Mouse (Mus musculus) stomach, postnatal 0 days (tissue): ENCODE data around the gene Neu4. TPM values are rescaled to one million over a fixed set of nuclear protein-coding genes. Genes with fewer than 3 reads are reported as not detected.
"Not testable (repeated sequence)": the region's sequence is repeated elsewhere in the genome, so short reads cannot be mapped to it uniquely, and the experiment has no call there.

Experiments
- ATAC-seq: fragments of 200-750 bp; cut with Nextera tagmentation; 2 replicates; pipeline ENCODE4 v1.8.0; 2017; ENCODE audit not compliant: low FRiP score, low TSS enrichment
- DNase-seq: peaks from one replicate; pipeline ENCODE4 v3.0.0-alpha.2; 2016; ENCODE audit warnings: low spot score
- H3K27ac ChIP-seq: fragments of 300-500 bp; sonication (generic); replicated peaks from 2 replicates; pipeline ENCODE4 v1.5.1; 2014; ENCODE audit warnings: mild to moderate bottlenecking, control low read depth
- H3K27me3 ChIP-seq: fragments of 300-500 bp; sonication (generic); 2 replicates; pipeline ENCODE4 v1.6.1; 2014; ENCODE audit warnings: low read length; ENCODE audit not compliant: control insufficient read depth, insufficient read depth
- H3K36me3 ChIP-seq: fragments of 300-500 bp; sonication (generic); 2 replicates; pipeline ENCODE4 v1.6.1; 2014; ENCODE audit warnings: low read length, mixed read lengths; ENCODE audit not compliant: control insufficient read depth, insufficient read depth
- H3K4me1 ChIP-seq: fragments of 300-500 bp; sonication (generic); replicated peaks from 2 replicates; pipeline ENCODE4 v1.6.1; 2014; ENCODE audit warnings: antibody characterized with exemption; ENCODE audit not compliant: control insufficient read depth, insufficient read depth
- H3K4me2 ChIP-seq: fragments of 300-500 bp; sonication (generic); replicated peaks from 2 replicates; pipeline ENCODE4 v1.6.1; 2014; ENCODE audit warnings: low read depth, mild to moderate bottlenecking, control low read depth, moderate library complexity
- H3K4me3 ChIP-seq: fragments of 300-500 bp; sonication (generic); 2 replicates; pipeline ENCODE4 v1.5.1; 2014; ENCODE audit warnings: low read depth, low read length, control low read depth
- H3K9ac ChIP-seq: fragments of 300-500 bp; sonication (generic); 2 replicates; pipeline ENCODE4 v1.6.1; 2014; ENCODE audit warnings: mild to moderate bottlenecking, low read length, control low read depth, mixed read lengths
- H3K9me3 ChIP-seq: fragments of 300-500 bp; sonication (generic); 2 replicates; pipeline ENCODE4 v1.6.1; 2016; ENCODE audit warnings: low read length; ENCODE audit not compliant: control insufficient read depth
- CTCF ChIP-seq: IDR thresholded peaks from 2 replicates; pipeline ENCODE4 v1.5.1; 2016; ENCODE audit warnings: antibody characterized with exemption, low read depth, mild to moderate bottlenecking, moderate library complexity
- EP300 ChIP-seq: optimal IDR thresholded peaks from 2 replicates; pipeline ENCODE3; 2016; ENCODE audit warnings: antibody characterized with exemption
- WGBS: fragments of 180-500 bp; shearing (Covaris S2); extraction: QIAGEN DNeasy Blood & Tissue Kit; methylation state at CpG from one replicate; pipeline ENCODE4 v1.1.7; 2014; 5-methylcytosine and 5-hydroxymethylcytosine counted together
- polyA plus RNA-seq: library from polyadenylated mRNA; unstranded; fragments of >200 nt; fragmentation: Nextera tagmentation; extraction: Ambion mirVana; gene quantifications from 2 replicates; pipeline ENCODE4 v1.2.1, GENCODE M21; 2015

The Neu4 gene
- polyA plus RNA-seq, 1 experiment from 2014 or later: not detected

GRCm38 (mm10) chr1:93991491-93991890, 28.8 kb upstream of the Neu4 start:
- not testable (repeated sequence) for H3K27me3 ChIP-seq, H3K4me2 ChIP-seq, ATAC-seq, H3K9ac ChIP-seq, H3K4me3 ChIP-seq, H3K9me3 ChIP-seq, H3K36me3 ChIP-seq, DNase-seq, H3K27ac ChIP-seq, H3K4me1 ChIP-seq
- whole genome bisulfite sequencing: 81% methylated on average over 3 of the region's 3 CpGs

GRCm38 (mm10) chr1:94001023-94001422, 19.2 kb upstream of the Neu4 start:
- no peak for TF ChIP-seq EP300
- no peak for TF ChIP-seq CTCF
- WGBS: 82% methylated on average over 2 of the region's 2 CpGs

DNA sequence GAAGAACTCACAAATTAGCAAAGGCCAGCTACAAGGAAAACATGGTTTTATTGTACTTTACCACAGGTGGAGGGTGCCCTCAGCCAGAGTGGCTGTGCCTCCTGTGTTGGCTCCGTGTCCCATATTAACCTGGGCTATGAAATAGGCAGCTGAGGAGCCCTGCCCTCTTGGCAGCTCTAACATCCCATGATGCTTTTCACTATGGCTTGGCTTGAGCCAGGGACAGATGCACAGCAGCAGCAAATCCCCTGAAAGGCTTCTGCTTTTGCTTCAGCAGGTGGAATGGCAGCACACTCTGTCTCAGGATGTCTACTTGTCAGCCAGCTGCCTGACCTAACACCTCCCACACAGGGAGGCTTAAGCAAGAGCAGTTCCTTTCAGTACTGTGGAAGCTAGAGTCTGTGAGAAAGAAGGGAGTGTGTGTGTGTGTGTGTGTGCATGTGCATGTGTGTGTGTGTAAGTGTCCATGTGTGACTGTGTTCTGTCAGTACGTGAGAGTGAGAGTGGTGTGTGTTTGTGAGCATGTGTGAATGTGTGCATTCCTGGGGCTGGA, 14.2 kb upstream of the Neu4 start:
- 58% methylated on average over 2 of the region's 2 CpGs for WGBS
- H3K4me3 ChIP-seq, H3K27me3 ChIP-seq, H3K9me3 ChIP-seq, H3K4me1 ChIP-seq, H3K9ac ChIP-seq, H3K36me3 ChIP-seq, H3K4me2 ChIP-seq, H3K27ac ChIP-seq, DNase-seq: not testable (repeated sequence)
- peak; percentile 59; the same call in 1 of the 2 replicates for ATAC-seq

More at GRCm38 (mm10) chr1:94001023-94001422, 19.2 kb upstream of the Neu4 start:
- no peak overlapping the region for H3K4me3 ChIP-seq
- no peaks in the 10 kb centered on the region for H3K27me3 ChIP-seq
- H3K4me2 ChIP-seq: no peak overlapping the region
- H3K36me3 ChIP-seq: no peaks in the 10 kb centered on the region
- no peak overlapping the region for H3K27ac ChIP-seq
- no peaks in the 10 kb centered on the region for H3K9me3 ChIP-seq
- DNase-seq (no peak), ATAC-seq (no peak)
- H3K9ac ChIP-seq: no peak overlapping the region
- H3K4me1 ChIP-seq: no peaks in the 10 kb centered on the region

- not testable (repeated sequence) for H3K4me2 ChIP-seq, H3K27me3 ChIP-seq, H3K4me1 ChIP-seq, ATAC-seq, H3K27ac ChIP-seq, H3K4me3 ChIP-seq, H3K9me3 ChIP-seq, H3K36me3 ChIP-seq, H3K9ac ChIP-seq, DNase-seq
- 76% methylated on average over 15 of the region's 19 CpGs for WGBS
These were observed 11.4 kb upstream of the Neu4 start for GRCm38 (mm10) chr1:94008826-94009225.

DNA sequence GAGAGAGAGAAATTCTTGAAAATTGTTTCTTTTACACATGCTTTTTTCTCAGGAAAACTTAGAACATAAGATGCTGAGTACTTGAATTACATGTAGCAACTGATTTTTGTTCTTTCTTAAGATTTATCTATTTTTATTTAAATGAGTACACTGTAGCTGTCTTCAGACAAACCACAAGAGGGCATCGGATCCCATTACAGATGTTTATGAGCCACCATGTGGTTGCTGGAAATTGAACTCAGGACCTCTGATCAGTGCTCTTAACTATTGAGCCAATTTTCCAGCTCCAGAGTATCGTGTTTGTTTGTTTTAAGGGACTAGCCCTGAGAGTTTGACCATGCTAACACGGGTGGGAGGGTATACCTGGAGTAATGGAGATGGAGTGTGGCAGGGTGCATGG, 8.6 kb upstream of the Neu4 start:
- Histone ChIP-seq H3K4me2 (no peak overlapping the region), H3K4me3 (no peak overlapping the region), H3K36me3 (no peaks in the 10 kb centered on the region), H3K27me3 (no peaks in the 10 kb centered on the region), H3K9ac (no peak overlapping the region), H3K9me3 (no peaks in the 10 kb centered on the region), H3K27ac (no peak overlapping the region), H3K4me1 (no peaks in the 10 kb centered on the region)
- ATAC-seq (no peak), DNase-seq (no peak)
- 58% methylated on average over 3 of the region's 3 CpGs for WGBS
- TF ChIP-seq EP300 (no peak), CTCF (peak; percentile 43)

- no peak overlapping the region for H3K4me2 ChIP-seq
- no peaks in the 10 kb centered on the region for H3K36me3 ChIP-seq
- DNase-seq (no peak), ATAC-seq (no peak)
- H3K4me1 ChIP-seq: no peaks in the 10 kb centered on the region
- H3K9ac ChIP-seq: no peak overlapping the region
- no peak for TF ChIP-seq EP300
- TF ChIP-seq CTCF: no peak
- no peak overlapping the region for H3K27ac ChIP-seq
- H3K27me3 ChIP-seq: no peaks in the 10 kb centered on the region
- 74% methylated on average over 12 of the region's 12 CpGs for WGBS
- H3K9me3 ChIP-seq: no peaks in the 10 kb centered on the region
- no peak overlapping the region for H3K4me3 ChIP-seq
These were observed 7.4 kb downstream of the Neu4 start for GRCm38 (mm10) chr1:94027506-94028108.
